Mouse (Mus musculus) megakaryocyte, embryonic 14.5 days (primary cell): ENCODE results near the gene Tmem258. TPM values are rescaled to one million over a fixed set of nuclear protein-coding genes. Genes with fewer than 3 reads are reported as not detected.

Experiments
- H3K27me3 ChIP-seq: replicated peaks from 2 replicates; pipeline ENCODE3; 2012; ENCODE audit warnings: inconsistent platforms
- H3K36me3 ChIP-seq: replicated peaks from 2 replicates; pipeline ENCODE3; 2012; ENCODE audit warnings: low read length, inconsistent platforms, mixed read lengths
- H3K4me1 ChIP-seq: 2 replicates; pipeline ENCODE4 v1.6.1; 2012; ENCODE audit warnings: inconsistent platforms
- H3K4me3 ChIP-seq: replicated peaks from 2 replicates; pipeline ENCODE3; 2012; ENCODE audit warnings: moderate library complexity, mild to moderate bottlenecking, inconsistent platforms
- H3K9me3 ChIP-seq: 2 replicates; pipeline ENCODE4 v1.6.1; 2012; ENCODE audit warnings: inconsistent platforms
- FLI1 ChIP-seq: IDR thresholded peaks from 2 replicates; pipeline ENCODE4 v1.6.1; 2012; ENCODE audit warnings: low read length, inconsistent platforms, mixed read lengths
- GATA1 ChIP-seq: IDR thresholded peaks from 3 replicates; pipeline ENCODE4 v1.6.1; 2012; ENCODE audit warnings: mixed read lengths, low read length, inconsistent platforms, borderline replicate concordance
- polyA plus RNA-seq: library from polyadenylated mRNA; stranded (reverse); fragments of >175 nt; gene quantifications from 2 replicates; pipeline ENCODE4 v1.2.3, GENCODE M21; 2012; ENCODE audit warnings: low replicate concordance; ENCODE audit not compliant: insufficient read depth

Gene Tmem258
- polyA plus RNA-seq, 1 experiment: 17.7 TPM

DNA sequence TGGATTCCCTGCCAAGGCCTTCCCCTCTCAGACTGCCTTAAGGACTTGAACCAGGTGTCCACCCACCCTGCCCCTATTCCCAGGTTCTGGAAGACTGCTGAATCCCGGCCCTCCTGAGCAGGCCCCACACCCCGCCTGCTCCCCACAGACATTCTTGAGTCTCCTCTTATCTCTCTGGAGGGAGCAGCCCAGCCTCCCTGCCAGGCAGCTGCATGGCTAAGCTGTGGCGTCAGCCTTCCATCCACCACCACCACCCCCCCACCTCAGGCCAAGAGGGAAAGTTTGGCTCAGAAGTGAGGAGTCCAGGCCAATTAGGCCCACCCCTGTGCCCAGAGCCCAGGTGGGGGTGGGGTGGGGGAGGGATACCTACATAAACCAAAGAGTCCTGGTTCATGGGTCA, 34.7 kb downstream of the Tmem258 start:
- Histone ChIP-seq H3K27me3 (peaks cover 94% of the 10 kb centered on the region), H3K36me3 (no peaks in the 10 kb centered on the region), H3K4me3 (no peak overlapping the region), H3K9me3 (no peaks in the 10 kb centered on the region), H3K4me1 (peaks cover 23% of the 10 kb centered on the region)
- TF ChIP-seq GATA1 (no peak), FLI1 (no peak)

DNA sequence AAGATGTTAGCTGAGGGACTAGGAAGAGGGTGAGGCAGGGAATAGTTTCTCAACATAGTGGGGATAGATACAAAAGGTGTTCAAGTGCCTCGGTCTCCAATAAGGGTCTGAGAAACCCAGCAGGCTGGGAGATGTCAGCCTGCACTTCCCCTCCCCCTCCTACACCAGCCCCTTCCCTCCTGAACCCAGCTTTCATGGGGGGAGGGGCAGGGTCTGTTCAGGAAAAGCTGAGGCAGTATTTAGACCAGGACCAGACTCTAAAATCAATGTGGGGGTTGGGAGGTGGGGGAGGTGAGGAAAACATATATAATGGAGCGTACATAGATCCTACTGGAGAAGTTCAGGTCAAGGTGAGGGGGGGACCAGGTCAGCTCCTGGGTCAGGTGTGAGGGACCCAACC, 35.6 kb downstream of the Tmem258 start:
- peaks cover 94% of the 10 kb centered on the region for H3K27me3 ChIP-seq
- TF ChIP-seq FLI1: no peak
- TF ChIP-seq GATA1: no peak
- no peak overlapping the region for H3K4me3 ChIP-seq
- H3K9me3 ChIP-seq: no peaks in the 10 kb centered on the region
- H3K4me1 ChIP-seq: peaks cover 23% of the 10 kb centered on the region
- no peaks in the 10 kb centered on the region for H3K36me3 ChIP-seq

- TF ChIP-seq FLI1 (no peak), GATA1 (no peak)
- H3K9me3 ChIP-seq: no peaks in the 10 kb centered on the region
- H3K36me3 ChIP-seq: no peaks in the 10 kb centered on the region
- H3K4me3 ChIP-seq: peak overlapping the region; percentile 90
- H3K4me1 ChIP-seq: peaks cover 23% of the 10 kb centered on the region
- H3K27me3 ChIP-seq: peaks cover 93% of the 10 kb centered on the region
These were observed 36.3 kb downstream of the Tmem258 start for GRCm38 (mm10) chr19:10239975-10240653.

DNA sequence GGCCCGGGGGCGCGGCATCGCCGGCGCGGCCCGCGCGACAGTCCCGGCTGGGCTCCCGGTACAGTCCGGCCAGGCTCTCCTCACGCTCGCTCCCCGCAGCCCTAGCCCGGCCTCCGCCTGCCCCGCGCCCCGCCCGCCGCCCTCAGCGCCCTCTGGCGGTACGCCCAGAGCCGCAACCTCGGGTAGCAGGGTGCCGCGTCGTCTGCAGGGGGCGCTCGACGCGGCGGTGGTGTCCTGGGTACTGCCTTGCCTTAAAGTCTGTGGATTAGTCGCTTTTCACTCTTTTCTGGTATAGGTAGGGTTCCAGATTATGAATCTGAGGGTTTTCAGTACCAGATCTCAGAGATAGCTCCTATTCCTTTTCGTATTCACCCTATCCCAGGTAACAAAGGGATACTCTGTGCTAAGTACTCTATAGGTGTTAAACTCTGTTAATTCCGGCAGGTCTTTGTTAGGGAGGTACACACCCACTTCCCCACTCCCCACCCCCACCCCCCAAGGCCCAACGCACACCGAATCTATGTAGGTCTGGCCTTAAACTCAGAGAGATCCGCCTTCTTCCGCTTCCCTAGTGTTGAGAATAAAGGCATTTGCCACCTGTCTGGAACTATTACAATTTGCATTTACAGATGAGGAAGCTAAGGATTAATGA, 37.0 kb downstream of the Tmem258 start, which contains the start of gene Myrf:
Gene Myrf (minus strand): TSS at position 95 of the 652 bp plus-strand sequence.
- Histone ChIP-seq H3K4me3 (peak within 1 kb of the TSS; percentile 90), H3K9me3 (no peaks in the 10 kb centered on the region), H3K27me3 (peaks cover 93% of the 10 kb centered on the region), H3K4me1 (peaks cover 23% of the 10 kb centered on the region), H3K36me3 (no peaks in the 10 kb centered on the region)
- TF ChIP-seq GATA1: no peak
- TF ChIP-seq FLI1: no peak

- peaks cover 32% of the 10 kb centered on the region for H3K4me1 ChIP-seq
- H3K36me3 ChIP-seq: no peaks in the 10 kb centered on the region
- H3K4me3 ChIP-seq: no peak overlapping the region
- H3K9me3 ChIP-seq: no peaks in the 10 kb centered on the region
- peaks cover 92% of the 10 kb centered on the region for H3K27me3 ChIP-seq
- TF ChIP-seq GATA1 (no peak), FLI1 (no peak)
These were observed 39.1 kb downstream of the Tmem258 start for GRCm38 (mm10) chr19:10242916-10243315.

DNA sequence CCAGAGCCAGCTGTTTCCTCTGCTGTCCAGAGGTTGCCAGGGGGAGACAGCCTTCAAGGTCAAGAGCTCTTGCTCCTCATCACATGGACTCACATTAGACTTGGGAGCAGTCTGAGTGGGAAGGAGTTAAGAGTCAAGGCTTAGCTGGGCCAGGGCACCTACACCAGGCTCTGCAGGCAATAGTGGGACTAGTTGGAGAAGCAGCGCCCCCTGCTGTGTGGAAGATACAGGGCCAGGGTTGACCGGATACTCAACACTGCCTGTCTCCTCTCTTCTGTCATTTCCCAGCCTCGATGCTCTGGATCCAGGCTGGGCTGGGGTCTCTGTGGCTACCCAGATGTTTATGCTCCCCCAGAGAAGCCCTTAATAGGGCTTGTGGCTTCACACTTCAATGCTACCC, 40.4 kb downstream of the Tmem258 start:
- Histone ChIP-seq H3K27me3 (peaks cover 91% of the 10 kb centered on the region), H3K4me1 (peaks cover 23% of the 10 kb centered on the region), H3K36me3 (no peaks in the 10 kb centered on the region), H3K9me3 (no peaks in the 10 kb centered on the region), H3K4me3 (no peak overlapping the region)
- TF ChIP-seq FLI1 (no peak), GATA1 (no peak)

DNA sequence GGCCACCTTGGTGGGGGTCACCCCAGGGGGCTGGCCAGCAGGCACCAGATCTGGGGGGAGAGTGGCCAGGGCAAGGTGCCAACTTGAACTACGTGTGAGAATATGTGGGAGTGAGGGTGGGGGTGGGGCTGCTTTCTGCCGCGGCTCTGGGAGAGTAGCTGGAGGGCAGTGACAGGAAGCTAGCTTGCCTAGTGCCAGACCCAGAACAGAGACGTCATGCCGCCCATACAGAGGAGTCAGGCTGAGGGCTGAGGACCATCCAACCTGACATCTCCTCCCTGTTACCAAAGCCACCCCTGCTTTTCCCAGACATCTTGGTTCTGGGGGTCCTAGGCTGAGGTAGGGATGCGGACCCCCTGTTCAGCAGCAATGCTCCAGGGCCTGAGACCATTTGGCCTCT, 43.4 kb downstream of the Tmem258 start:
- Histone ChIP-seq H3K4me3 (no peak overlapping the region), H3K4me1 (peaks cover 9% of the 10 kb centered on the region), H3K9me3 (no peaks in the 10 kb centered on the region), H3K27me3 (peaks cover 94% of the 10 kb centered on the region), H3K36me3 (no peaks in the 10 kb centered on the region)
- TF ChIP-seq FLI1: no peak
- TF ChIP-seq GATA1: no peak

GRCm38 (mm10) chr19:10248128-10248527, 44.3 kb downstream of the Tmem258 start:
- Histone ChIP-seq H3K27me3 (peaks cover 95% of the 10 kb centered on the region), H3K4me3 (no peak overlapping the region), H3K36me3 (no peaks in the 10 kb centered on the region), H3K4me1 (peaks cover 9% of the 10 kb centered on the region), H3K9me3 (no peaks in the 10 kb centered on the region)
- TF ChIP-seq GATA1: no peak
- no peak for TF ChIP-seq FLI1

Other genes starting within 250 kb of the Tmem258 start
- 7,037 and 23,567 TPM in 2 replicates for gene Fth1, start 223.4 kb upstream of the Tmem258 start, polyA plus RNA-seq
- not detected in 2 replicates for gene Best1, start 202.4 kb upstream of the Tmem258 start, polyA plus RNA-seq
- 2.0 and 8.8 TPM in 2 replicates for gene Rab3il1, start 202.3 kb upstream of the Tmem258 start, polyA plus RNA-seq
- gene Fads3, start 162.4 kb upstream of the Tmem258 start, polyA plus RNA-seq: 3.6 and 19.1 TPM in 2 replicates
- gene Fads2, start 102.3 kb upstream of the Tmem258 start, polyA plus RNA-seq: 111 and 271 TPM in 2 replicates
- gene Fads1, start 21.1 kb upstream of the Tmem258 start, polyA plus RNA-seq: 76.5 and 120 TPM in 2 replicates
- gene Fen1, start 155 bp downstream of the Tmem258 start, polyA plus RNA-seq: 2.6 and 18.8 TPM in 2 replicates
- 0.34 and 0.56 TPM in 2 replicates for gene Myrf, start 36.7 kb downstream of the Tmem258 start, polyA plus RNA-seq
- 0.29 and 1.1 TPM in 2 replicates for gene Dagla, start 100.9 kb downstream of the Tmem258 start, polyA plus RNA-seq
- not detected in 2 replicates for gene Syt7, start 185.1 kb downstream of the Tmem258 start, polyA plus RNA-seq